Mouse (Mus musculus): Measurements from ENCODE around the gene Angel1.

DNA sequence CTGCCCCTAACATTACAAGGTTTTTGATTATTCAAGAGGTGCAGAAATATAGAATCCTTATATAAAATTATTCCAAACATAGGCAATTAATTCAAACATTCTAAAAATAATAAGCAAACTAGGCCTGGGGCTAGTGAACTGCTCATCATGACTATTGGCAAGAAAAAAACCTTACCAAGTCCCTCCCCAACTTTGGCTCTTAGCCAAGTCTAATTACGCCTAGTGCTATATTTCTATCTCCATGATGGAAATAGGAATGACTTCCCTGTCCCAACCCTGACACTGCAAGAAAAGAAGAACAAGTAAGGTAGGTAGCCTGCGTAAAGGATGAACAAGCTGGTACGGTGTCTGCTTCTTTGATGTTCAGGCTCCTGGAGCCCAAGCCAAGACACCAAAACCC is 23.6 kb downstream of the Angel1 start:
- TF ChIP-seq CTCF (IDR thresholded peaks at IDR 0.05), result no peak
- no peak for TF ChIP-seq POLR2A (IDR thresholded peaks at IDR 0.05; ENCODE audit: insufficient read depth, low read depth, low read length)

All from heart, adult 2 months (tissue).